Mouse (Mus musculus): ENCODE data around the gene Eif2b2. TPM values are rescaled to one million over a fixed set of nuclear protein-coding genes. Genes with fewer than 3 reads are reported as not detected.

Gene Eif2b2
- polyA plus RNA-seq, 1 experiment from 2014 or later, result 122 TPM

- DNase-seq (ENCODE audit: low spot score), result no peak
- Histone ChIP-seq H3K9me3 (no peaks in the 10 kb centered on the region), H3K27me3 (replicated peaks; ENCODE audit: low read depth, poor library complexity, severe bottlenecking) (peaks cover 92% of the 10 kb centered on the region), H3K36me3 (replicated peaks) (no peaks in the 10 kb centered on the region), H3K4me3 (peak overlapping the region; percentile 11), H3K4me1 (peaks cover 50% of the 10 kb centered on the region), H3K27ac (replicated peaks) (peak overlapping the region; percentile 1; the same call in 1 of the 2 replicates)
- WGBS, result 38% methylated on average over 17 of the region's 17 CpGs
Observed at GRCm38 (mm10) chr12:85181475-85182344, 37.6 kb upstream of the Eif2b2 start.

DNA sequence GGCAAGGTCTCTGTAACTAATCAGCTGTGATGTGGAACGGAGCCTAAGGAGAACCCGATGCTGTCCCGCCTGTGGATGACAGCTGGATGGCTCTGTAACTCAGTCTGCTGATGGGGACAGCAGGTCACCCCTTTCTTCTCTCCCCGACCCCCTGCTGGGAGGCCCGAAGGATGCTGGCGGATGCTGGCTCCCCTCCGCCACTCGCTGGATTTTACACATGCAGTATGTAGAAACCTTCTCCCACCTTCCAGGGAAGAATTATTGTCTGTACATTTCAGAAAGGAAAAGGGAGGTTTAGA lies 37.0 kb upstream of the Eif2b2 start:
- 7% methylated on average over 8 of the region's 8 CpGs for WGBS
- no peaks in the 10 kb centered on the region for H3K9me3 ChIP-seq
- peaks cover 44% of the 10 kb centered on the region for H3K4me1 ChIP-seq
- H3K27me3 ChIP-seq (replicated peaks; ENCODE audit: low read depth, poor library complexity, severe bottlenecking), result peaks cover 87% of the 10 kb centered on the region
- H3K36me3 ChIP-seq (replicated peaks), result no peaks in the 10 kb centered on the region
- peak; percentile 43 for DNase-seq (ENCODE audit: low spot score)
- peak overlapping the region; percentile 11 for H3K4me3 ChIP-seq
- H3K27ac ChIP-seq (replicated peaks), result 0 out of 2 replicates have a peak overlapping the region, but pooled peaks have one; percentile 1

DNA sequence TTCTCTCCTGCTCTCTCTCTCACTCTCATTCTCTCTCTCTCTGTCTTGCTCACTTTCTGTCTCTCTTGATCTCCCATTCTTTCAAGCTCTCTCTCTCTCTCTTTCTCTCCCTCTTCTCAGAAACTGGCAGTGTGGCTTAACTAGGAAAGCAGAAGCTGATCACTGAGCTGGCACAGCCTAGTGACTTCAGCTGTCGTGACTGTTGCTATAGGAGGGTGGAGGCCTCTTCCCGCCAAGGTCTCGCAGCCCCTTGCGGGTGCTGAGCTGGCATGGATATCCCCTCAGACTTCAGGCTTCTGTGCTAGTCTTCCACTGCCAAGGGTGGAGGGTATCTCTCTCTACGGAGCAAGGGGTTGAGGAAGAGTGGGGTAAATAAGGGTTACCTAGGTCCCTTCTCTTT lies 36.4 kb upstream of the Eif2b2 start:
- no peak overlapping the region for H3K4me3 ChIP-seq
- peaks cover 81% of the 10 kb centered on the region for H3K27me3 ChIP-seq (replicated peaks; ENCODE audit: low read depth, poor library complexity, severe bottlenecking)
- H3K4me1 ChIP-seq, result peaks cover 38% of the 10 kb centered on the region
- WGBS, result 69% methylated on average over 5 of the region's 5 CpGs
- no peaks in the 10 kb centered on the region for H3K9me3 ChIP-seq
- no peaks in the 10 kb centered on the region for H3K36me3 ChIP-seq (replicated peaks)
- H3K27ac ChIP-seq (replicated peaks), result no peak overlapping the region
- no peak for DNase-seq (ENCODE audit: low spot score)

DNA sequence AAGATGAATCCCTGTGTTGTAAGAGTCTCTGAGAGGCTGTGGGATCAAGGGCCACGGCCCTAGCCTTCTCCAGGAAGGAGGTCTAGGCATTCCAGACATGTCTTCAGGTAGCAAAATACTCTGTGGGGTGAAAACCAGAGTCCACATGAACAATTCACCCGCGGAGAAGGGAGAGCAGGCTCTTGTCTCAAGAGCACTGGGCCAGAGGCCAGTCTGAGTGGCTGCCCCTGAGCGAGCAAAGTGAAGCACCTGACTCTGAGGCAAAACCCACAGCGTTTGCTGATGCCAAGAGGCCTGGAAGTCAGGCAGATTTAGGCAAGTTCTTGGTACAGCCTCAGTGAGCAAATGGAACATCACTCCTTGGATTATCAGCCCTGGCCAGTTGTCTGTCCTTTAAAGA lies 35.2 kb upstream of the Eif2b2 start:
- Histone ChIP-seq H3K36me3 (replicated peaks) (no peaks in the 10 kb centered on the region), H3K9me3 (no peaks in the 10 kb centered on the region), H3K27ac (replicated peaks) (no peak overlapping the region), H3K4me3 (no peak overlapping the region), H3K4me1 (peaks cover 31% of the 10 kb centered on the region), H3K27me3 (replicated peaks; ENCODE audit: low read depth, poor library complexity, severe bottlenecking) (peaks cover 68% of the 10 kb centered on the region)
- WGBS, result 67% methylated on average over 5 of the region's 5 CpGs
- DNase-seq (ENCODE audit: low spot score), result no peak

GRCm38 (mm10) chr12:85185810-85186209 lies 33.5 kb upstream of the Eif2b2 start:
- WGBS, result 69% methylated on average over 8 of the region's 8 CpGs

GRCm38 (mm10) chr12:85186361-85186760 lies 32.9 kb upstream of the Eif2b2 start:
- H3K27ac ChIP-seq (replicated peaks), result no peak overlapping the region

More at GRCm38 (mm10) chr12:85185810-85186209, 33.5 kb upstream of the Eif2b2 start:
- no peak for DNase-seq (ENCODE audit: low spot score)
- H3K9me3 ChIP-seq, result no peaks in the 10 kb centered on the region
- no peak overlapping the region for H3K27ac ChIP-seq (replicated peaks)
- H3K27me3 ChIP-seq (replicated peaks; ENCODE audit: low read depth, poor library complexity, severe bottlenecking), result peaks cover 51% of the 10 kb centered on the region
- peaks cover 31% of the 10 kb centered on the region for H3K4me1 ChIP-seq
- H3K4me3 ChIP-seq, result no peak overlapping the region
- no peaks in the 10 kb centered on the region for H3K36me3 ChIP-seq (replicated peaks)

GRCm38 (mm10) chr12:85190290-85190689 lies 29.0 kb upstream of the Eif2b2 start:
- Histone ChIP-seq H3K4me3 (no peak overlapping the region), H3K36me3 (replicated peaks) (no peaks in the 10 kb centered on the region), H3K9me3 (no peaks in the 10 kb centered on the region), H3K27ac (replicated peaks) (no peak overlapping the region), H3K27me3 (replicated peaks; ENCODE audit: low read depth, poor library complexity, severe bottlenecking) (peaks cover 43% of the 10 kb centered on the region), H3K4me1 (peaks cover 28% of the 10 kb centered on the region)
- no peak for DNase-seq (ENCODE audit: low spot score)
- 78% methylated on average over 7 of the region's 7 CpGs for WGBS

More at GRCm38 (mm10) chr12:85186361-85186760, 32.9 kb upstream of the Eif2b2 start:
- WGBS, result 80% methylated on average over 7 of the region's 7 CpGs
- no peaks in the 10 kb centered on the region for H3K9me3 ChIP-seq
- peaks cover 27% of the 10 kb centered on the region for H3K4me1 ChIP-seq
- peaks cover 46% of the 10 kb centered on the region for H3K27me3 ChIP-seq (replicated peaks; ENCODE audit: low read depth, poor library complexity, severe bottlenecking)
- DNase-seq (ENCODE audit: low spot score), result no peak
- no peak overlapping the region for H3K4me3 ChIP-seq
- H3K36me3 ChIP-seq (replicated peaks), result no peaks in the 10 kb centered on the region

DNA sequence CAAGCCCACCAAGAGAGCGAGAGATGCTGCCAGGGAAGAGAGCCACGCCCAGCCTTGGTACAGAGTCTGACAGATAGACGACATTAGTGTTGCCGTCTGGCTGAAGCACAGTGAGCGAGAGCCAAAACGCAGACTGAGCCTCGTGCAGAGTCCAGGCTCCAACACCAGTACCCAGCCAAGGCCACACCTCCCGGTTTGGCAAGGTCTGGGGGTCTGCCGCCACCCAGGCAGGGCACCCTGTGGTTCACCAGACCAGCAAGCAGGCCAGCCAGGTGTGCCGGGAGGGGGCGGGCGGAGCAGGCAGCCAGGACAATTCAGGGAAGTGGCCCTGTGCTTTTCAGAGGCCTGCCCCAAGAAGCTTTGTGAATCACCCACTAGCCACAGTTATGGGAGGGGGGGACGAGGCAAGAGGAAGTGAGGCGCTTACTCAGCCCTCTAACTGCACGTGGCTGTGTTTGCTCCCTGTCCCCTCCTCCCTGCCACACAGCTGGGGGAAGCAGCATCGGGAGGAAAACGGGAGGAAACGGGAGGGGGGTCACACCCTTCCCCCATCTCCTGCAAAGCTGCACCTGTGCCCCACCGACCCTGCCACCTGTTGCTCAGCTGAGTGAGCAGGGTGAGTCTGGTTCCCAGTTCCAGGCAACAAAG lies 26.7 kb upstream of the Eif2b2 start:
- H3K27me3 ChIP-seq (replicated peaks; ENCODE audit: low read depth, poor library complexity, severe bottlenecking), result peaks cover 52% of the 10 kb centered on the region
- H3K4me3 ChIP-seq, result no peak overlapping the region
- H3K9me3 ChIP-seq, result no peaks in the 10 kb centered on the region
- H3K27ac ChIP-seq (replicated peaks), result peak overlapping the region; percentile 37
- no peak for DNase-seq (ENCODE audit: low spot score)
- WGBS, result 31% methylated on average over 19 of the region's 19 CpGs
- H3K4me1 ChIP-seq, result peaks cover 44% of the 10 kb centered on the region
- H3K36me3 ChIP-seq (replicated peaks), result no peaks in the 10 kb centered on the region

GRCm38 (mm10) chr12:85193146-85193545 lies 26.1 kb upstream of the Eif2b2 start:
- Histone ChIP-seq H3K36me3 (replicated peaks) (no peaks in the 10 kb centered on the region), H3K27ac (replicated peaks) (0 out of 2 replicates have a peak overlapping the region, but pooled peaks have one; percentile 37), H3K4me3 (no peak overlapping the region), H3K27me3 (replicated peaks; ENCODE audit: low read depth, poor library complexity, severe bottlenecking) (peaks cover 52% of the 10 kb centered on the region), H3K9me3 (no peaks in the 10 kb centered on the region), H3K4me1 (peaks cover 50% of the 10 kb centered on the region)
- no peak for DNase-seq (ENCODE audit: low spot score)
- WGBS, result 83% methylated on average over 10 of the region's 10 CpGs

DNA sequence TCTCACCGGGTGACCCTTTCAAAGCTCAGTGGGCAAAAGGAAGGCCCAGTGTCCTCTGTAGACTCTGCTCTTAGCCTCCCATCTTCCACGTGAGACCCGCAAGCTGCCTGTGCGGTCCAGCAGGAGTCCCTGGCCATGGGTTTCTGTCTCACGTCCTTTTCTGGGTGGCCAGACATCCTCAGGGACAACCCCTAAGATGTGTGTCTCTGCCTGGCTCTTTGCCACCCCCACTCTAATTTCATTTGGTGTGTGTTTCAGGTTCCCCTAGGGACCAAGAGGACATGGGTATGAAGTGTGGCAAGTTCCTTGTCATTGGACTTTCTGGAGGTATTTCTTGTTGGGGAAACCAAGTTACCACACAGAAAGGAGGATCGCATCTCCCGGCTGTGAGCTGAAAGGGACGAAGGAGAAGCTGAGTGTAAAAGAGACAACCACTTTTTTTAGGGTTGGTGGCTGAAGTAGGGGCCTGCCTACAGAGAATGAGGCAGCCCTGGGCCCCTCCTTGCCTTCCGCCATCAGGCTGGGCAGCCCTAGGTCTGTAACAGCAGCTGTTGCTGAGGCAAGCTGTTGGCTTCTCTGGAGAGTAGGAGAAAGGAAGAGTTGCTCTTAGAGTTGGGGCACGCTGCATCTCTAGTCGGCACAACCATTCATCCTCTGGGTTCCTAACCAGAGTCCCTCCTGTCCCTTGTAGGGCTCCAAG lies 25.2 kb upstream of the Eif2b2 start:
- Histone ChIP-seq H3K27me3 (replicated peaks; ENCODE audit: low read depth, poor library complexity, severe bottlenecking) (peaks cover 57% of the 10 kb centered on the region), H3K36me3 (replicated peaks) (no peaks in the 10 kb centered on the region), H3K4me1 (peaks cover 59% of the 10 kb centered on the region), H3K9me3 (no peaks in the 10 kb centered on the region), H3K27ac (replicated peaks) (no peak overlapping the region), H3K4me3 (no peak overlapping the region)
- no peak for DNase-seq (ENCODE audit: low spot score)
- 91% methylated on average over 11 of the region's 11 CpGs for WGBS

- Histone ChIP-seq H3K4me3 (no peak overlapping the region), H3K27ac (replicated peaks) (no peak overlapping the region), H3K36me3 (replicated peaks) (no peaks in the 10 kb centered on the region), H3K4me1 (peaks cover 64% of the 10 kb centered on the region), H3K27me3 (replicated peaks; ENCODE audit: low read depth, poor library complexity, severe bottlenecking) (peaks cover 63% of the 10 kb centered on the region), H3K9me3 (no peaks in the 10 kb centered on the region)
- DNase-seq (ENCODE audit: low spot score), result no peak
- WGBS, result 90% methylated on average over 4 of the region's 4 CpGs
Observed at GRCm38 (mm10) chr12:85194623-85195018, 24.7 kb upstream of the Eif2b2 start.

DNA sequence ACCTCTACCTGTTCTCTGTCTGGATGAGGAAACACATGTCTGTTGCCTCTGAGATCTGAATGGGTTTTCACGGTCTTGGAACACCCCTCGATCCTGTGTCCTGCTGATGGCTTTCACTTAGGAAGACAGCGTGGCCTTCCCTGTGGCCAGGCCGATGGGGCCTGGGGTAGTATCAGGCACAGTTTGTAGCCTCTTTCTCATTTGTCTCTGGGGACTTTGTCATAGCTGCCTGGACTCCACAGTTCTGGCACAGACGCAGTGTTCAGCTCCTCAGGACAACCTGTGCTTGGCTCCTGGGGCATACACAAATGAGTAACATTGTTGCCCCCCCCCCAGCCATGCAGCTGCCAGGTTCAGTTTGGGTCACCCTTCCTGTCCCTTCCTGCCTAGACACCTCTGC lies 24.2 kb upstream of the Eif2b2 start:
- DNase-seq (ENCODE audit: low spot score), result no peak
- H3K4me3 ChIP-seq, result no peak overlapping the region
- no peak overlapping the region for H3K27ac ChIP-seq (replicated peaks)
- H3K4me1 ChIP-seq, result peaks cover 69% of the 10 kb centered on the region
- no peaks in the 10 kb centered on the region for H3K36me3 ChIP-seq (replicated peaks)
- peaks cover 67% of the 10 kb centered on the region for H3K27me3 ChIP-seq (replicated peaks; ENCODE audit: low read depth, poor library complexity, severe bottlenecking)
- 91% methylated on average over 5 of the region's 5 CpGs for WGBS
- no peaks in the 10 kb centered on the region for H3K9me3 ChIP-seq

Measured in embryonic facial prominence, embryonic 10.5 days (tissue).